Mouse (Mus musculus) mouse trophoblast stem cell (cell line): ENCODE measurements at regions not wholly inside any gene's neighbourhood (a gene's known extent, or its start where the extent isn't known, plus 50 kb on each side); places are given as distances from the start of the nearest gene placed in this dataset.
"Not testable (repeated sequence)": the region's sequence is repeated elsewhere in the genome, so short reads cannot be mapped to it uniquely, and the experiment has no call there.

Source experiments
- in situ Hi-C, 2 experiments: fragments of 300-500 bp; cut with MseI, MboI; formaldehyde crosslinking; loops; 2 replicates in 1 of 2; 3 replicates in 1 of 2; pipeline ENCODE4 v1.15.1; 2025

DNA sequence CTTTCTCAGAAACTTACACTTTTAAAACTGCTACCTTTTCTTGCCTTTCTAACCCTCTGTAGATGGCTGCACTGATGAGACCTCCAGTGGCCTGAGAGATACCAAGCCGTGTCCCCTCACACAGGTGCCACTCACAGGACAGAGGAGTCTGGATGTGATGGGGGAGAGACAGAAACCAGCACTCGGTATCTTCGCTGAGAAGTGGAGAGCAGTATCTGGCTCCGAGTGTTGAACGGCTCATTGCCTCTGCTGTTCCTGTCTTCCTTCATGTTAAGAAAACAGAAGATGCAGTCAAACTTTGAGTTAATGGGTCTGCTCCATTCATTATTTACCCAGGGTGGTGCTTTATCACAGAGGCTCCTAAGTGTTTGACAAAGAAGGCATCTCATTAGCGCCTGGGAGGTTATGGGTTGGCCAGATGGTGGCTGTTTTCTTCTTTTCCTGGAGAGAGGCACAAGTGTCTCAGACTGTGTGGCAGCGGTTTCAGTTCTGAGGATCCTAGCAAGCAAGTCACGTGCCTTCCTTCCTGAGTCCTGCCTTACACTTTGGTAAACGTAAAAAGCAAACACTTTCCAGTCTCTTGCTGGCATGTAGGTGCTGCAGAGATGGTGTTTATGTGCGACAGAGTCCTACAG is 248.6 kb downstream of the Sec16b start:
- in situ Hi-C loops: loop anchor here in 1 of 2 experiments (25.0 kb wide), 1 partner anchor 507 kb away; no protein-coding TSS in a partner anchor

- in situ Hi-C loops: loop anchor here in 1 of 2 experiments (25.0 kb wide), 1 partner anchor 505 kb away; no protein-coding TSS in a partner anchor
Measured at GRCm38 (mm10) chr1:157756977-157757376, 250.4 kb downstream of the Sec16b start.

GRCm38 (mm10) chr1:157758337-157758736 is 251.8 kb downstream of the Sec16b start:
- in situ Hi-C loops: loop anchor here in 1 of 2 experiments (25.0 kb wide), 1 partner anchor 504 kb away; no protein-coding TSS in a partner anchor

DNA sequence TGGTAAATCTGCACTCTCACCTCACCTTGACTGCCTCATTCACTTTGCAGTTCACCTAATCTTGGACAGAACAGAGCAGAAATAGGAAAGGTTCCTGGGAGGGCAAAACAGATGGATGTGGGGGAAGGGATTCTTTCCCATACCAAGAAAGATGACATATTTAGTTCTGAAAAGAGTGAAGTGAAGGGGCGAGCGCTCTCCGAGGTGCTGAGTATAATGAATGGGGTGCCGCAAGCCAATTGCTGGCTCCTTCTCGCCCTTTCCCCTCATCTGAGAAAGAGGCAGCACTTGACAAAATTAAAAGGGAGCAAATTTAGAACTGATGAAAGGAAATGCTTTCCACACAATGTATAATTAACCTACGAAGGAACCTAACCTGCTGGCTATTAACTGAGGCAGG is 261.7 kb downstream of the Sec16b start:
- in situ Hi-C loops: loop anchor here in 1 of 2 experiments (25.0 kb wide), 1 partner anchor 494 kb away; no protein-coding TSS in a partner anchor

DNA sequence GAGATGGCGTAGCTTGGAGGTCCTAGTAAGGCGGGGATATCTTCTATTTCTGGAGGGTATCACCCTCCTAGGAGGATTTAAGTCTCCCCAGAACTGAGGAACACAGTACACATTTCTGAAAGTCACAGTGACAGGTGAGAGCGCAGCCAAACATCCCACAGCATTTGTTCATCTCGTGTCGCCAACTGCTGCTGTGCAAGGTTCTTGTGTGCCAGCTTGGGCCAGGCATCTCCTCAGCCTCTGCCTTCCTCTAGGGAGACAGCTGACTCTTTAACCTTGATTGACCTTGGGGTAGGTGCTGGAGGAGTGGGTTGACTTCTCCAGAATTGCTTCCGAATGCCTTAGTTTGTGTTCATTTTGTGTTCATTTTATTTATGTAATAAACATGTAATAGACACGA is 291.2 kb downstream of the Sec16b start:
- in situ Hi-C loops: no loop called here

DNA sequence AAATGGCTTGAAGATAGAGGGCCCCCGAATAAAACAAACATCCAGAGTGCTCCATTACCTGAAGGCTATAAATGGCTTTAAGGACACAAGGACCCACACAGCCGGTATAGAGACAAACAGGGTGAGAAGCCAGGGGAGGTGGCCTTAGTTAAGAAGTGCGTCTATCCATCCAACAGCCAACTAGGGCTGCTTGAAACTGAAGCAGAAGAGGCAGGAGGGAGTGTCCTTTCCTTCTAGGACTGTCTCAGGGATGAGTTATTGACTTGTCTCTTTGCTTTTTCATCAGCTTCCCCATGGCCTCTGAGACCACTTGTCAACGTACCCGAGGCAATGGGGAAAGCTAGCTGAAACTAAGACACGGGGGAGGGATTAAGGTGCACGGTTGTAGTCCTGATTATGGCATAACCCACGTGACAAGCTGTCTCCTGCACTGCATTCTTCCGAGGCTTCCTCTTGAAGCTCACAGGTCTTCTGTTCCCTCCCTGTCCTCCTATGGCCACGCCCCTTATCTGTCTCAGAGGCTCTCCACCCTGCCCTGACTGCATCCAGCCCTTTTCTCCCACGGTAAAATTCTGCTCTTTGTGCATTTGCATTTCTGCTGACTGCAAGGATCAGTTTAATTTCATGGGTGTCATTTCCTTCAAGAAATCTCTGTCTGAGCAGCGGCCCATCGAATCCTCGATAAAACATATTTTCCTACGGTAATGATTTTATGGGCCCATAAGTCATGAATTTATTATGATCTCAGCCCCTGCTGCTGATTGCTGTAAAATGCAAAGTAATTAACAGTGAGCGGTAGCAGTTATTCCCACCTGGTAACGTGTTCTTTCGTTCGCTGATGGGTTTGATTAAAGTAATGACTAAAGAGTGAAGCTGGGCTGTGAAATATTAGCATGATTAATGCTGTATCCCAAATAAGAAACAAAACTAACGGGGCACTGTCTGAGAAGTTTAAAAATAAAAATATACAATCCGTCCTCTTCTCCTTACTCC is 292.3 kb downstream of the Sec16b start:
- in situ Hi-C loops: no loop called here

- in situ Hi-C loops: no loop called here
Measured at GRCm38 (mm10) chr1:157801151-157801550, 294.6 kb downstream of the Sec16b start.

- in situ Hi-C loops: no loop called here
Measured at GRCm38 (mm10) chr1:157804229-157804628, 297.7 kb downstream of the Sec16b start.

- in situ Hi-C loops: no loop called here
Measured at GRCm38 (mm10) chr1:157806296-157806695, 299.8 kb downstream of the Sec16b start.

DNA sequence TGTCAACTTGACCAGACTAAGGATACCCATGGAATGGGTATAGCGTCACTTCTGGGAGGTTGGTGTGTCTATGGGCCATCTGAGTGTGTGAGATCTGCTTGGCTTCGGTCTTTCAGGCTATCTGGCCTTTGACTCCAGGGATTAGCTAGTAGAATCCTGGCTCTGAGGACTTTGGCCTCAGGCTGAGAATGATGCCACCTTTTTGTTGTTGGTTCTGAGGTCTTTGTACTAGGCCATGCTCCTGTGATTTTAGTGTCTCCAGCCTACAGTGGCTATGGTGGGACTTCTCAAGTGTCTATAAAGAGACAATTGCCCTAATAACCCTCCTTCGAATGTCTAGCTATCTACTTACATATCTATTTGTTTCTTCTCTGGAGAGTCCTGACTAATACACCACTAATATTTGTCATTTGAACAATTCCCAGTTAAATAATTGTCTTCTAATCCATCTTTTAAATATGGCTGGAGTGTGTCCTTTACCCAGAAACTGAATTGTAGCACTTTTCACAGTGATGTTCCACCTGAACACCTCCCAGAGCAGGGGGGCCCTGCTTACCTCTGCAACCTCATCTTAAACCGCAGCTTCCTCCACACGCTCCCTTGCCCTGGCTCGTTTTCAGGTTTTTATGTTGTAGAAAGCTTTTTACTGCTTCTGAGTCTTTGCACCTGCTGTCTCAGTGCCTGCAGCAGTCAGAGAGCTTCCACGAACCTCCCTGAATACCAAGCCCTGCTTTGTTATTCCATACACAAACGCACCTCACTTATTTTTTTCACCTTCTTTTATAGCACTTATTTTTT is 303.3 kb downstream of the Sec16b start:
- in situ Hi-C loops: no loop called here

GRCm38 (mm10) chr1:157810657-157811056 is 304.1 kb downstream of the Sec16b start:
- in situ Hi-C loops: no loop called here

GRCm38 (mm10) chr1:157827966-157828365 is 321.4 kb downstream of the Sec16b start:
- in situ Hi-C loops: no loop called here

DNA sequence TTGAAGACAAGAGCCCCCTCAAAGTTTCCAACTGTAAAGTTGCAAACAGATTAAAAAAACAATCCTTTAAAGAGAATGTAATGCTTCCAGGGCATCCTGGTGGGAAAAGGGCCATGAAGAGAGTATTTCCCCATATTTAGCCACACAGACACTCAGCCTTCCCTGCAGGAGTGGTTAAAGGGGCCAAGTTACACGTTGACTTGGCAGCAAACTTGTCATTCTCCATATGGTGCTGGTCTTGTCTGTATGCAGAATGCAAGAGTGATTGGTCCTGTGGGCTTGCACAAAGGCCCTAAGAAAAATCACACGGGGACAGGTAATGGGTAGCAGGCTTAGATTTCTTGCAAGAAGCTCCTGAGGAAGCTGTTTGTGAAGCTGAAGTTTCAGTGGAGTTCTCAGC is 325.0 kb downstream of the Sec16b start:
- in situ Hi-C loops: no loop called here

- in situ Hi-C loops: no loop called here
Measured at GRCm38 (mm10) chr1:157872775-157873174, 366.2 kb downstream of the Sec16b start.

GRCm38 (mm10) chr1:157875006-157875405 is 368.5 kb downstream of the Sec16b start:
- in situ Hi-C loops: no loop called here

DNA sequence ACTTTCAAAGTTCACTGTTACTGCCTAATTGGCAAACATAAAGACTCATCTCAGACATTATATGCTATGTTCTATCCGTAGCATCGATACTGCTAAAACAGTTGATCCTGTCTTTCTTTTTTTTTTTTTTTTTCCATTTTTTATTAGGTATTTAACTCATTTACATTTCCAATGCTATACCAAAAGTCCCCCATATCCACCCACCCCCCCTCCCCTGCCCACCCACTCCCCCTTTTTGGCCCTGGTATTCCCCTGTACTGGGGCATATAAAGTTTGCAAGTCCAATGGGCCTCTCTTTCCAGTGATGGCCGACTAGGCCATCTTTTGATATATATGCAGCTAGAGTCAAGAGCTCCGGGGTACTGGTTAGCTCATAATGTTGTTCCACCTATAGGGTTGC is 370.6 kb downstream of the Sec16b start:
- in situ Hi-C loops: not testable (repeated sequence)

DNA sequence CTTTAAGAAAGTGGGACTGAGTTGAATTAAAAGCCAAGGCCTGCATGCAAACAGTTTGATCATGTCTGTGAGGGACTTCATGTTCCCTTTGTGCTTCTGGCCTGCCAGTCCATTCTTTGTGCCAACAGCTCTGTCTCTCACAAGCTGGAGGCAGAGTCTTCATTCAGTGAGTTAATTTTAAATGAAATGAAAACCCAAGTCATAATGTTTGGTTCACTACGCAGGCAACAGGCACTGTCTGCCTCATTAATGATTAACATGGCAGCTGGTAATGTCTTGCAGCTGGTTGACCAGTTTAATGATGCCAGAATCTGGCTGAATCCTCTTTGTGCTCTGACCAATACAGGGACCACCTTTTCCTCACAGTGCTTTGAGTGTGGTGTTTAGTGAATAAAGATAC is 380.6 kb downstream of the Sec16b start:
- in situ Hi-C loops: no loop called here

GRCm38 (mm10) chr1:157888573-157888972 is 382.0 kb downstream of the Sec16b start:
- in situ Hi-C loops: no loop called here

DNA sequence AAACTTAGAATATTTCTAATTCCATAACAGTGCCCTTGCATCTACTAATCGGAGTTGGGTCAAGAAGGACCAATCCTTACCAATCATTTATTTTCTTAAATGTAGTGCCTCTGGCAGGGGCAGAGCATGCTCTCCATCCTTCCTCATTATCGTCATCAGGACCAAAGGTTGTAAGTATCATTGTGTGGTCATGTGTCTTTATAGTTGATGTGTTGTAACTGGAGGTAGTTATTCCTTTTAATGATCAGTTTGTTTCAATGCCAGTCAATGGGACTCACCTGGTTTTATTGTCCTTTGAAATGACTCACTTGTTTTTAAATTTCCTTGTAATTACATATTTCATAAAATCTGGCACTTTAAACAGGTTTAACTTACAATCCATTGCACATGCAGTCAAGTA is 399.6 kb downstream of the Sec16b start:
- in situ Hi-C loops: no loop called here

GRCm38 (mm10) chr1:157937800-157938348 is 418.3 kb downstream of the Brinp2 start:
- in situ Hi-C loops: no loop called here

- in situ Hi-C loops: no loop called here
Measured at GRCm38 (mm10) chr1:157939516-157939915, 416.6 kb downstream of the Brinp2 start.
